Mouse (Mus musculus) hindbrain, postnatal 0 days (tissue): ENCODE results near the gene Htra3. TPM values are rescaled to one million over a fixed set of nuclear protein-coding genes. Genes with fewer than 3 reads are reported as not detected.

ENCODE experiments used
- ATAC-seq: fragments of 200-750 bp; cut with Nextera tagmentation; 2 replicates; pipeline ENCODE4 v1.8.0; 2017; ENCODE audit warnings: mild to moderate bottlenecking, moderate TSS enrichment, moderate library complexity
- DNase-seq: peaks from one replicate; pipeline ENCODE4 v3.0.0-alpha.2; 2015; ENCODE audit warnings: low spot score
- H3K27ac ChIP-seq: fragments of 300-500 bp; sonication (generic); 2 replicates; pipeline ENCODE4 v1.5.1; 2014; ENCODE audit warnings: mild to moderate bottlenecking
- H3K27me3 ChIP-seq: fragments of 300-500 bp; sonication (generic); 2 replicates; pipeline ENCODE4 v1.6.1; 2014; ENCODE audit warnings: low read length, mixed read lengths; ENCODE audit not compliant: insufficient read depth
- H3K36me3 ChIP-seq: fragments of 300-500 bp; sonication (generic); 2 replicates; pipeline ENCODE4 v1.6.1; 2014; ENCODE audit warnings: low read length, mixed read lengths; ENCODE audit not compliant: insufficient read depth
- H3K4me1 ChIP-seq: fragments of 300-500 bp; sonication (generic); 2 replicates; pipeline ENCODE4 v1.6.1; 2014; ENCODE audit warnings: antibody characterized with exemption, low read length, mixed read lengths; ENCODE audit not compliant: insufficient read depth
- H3K4me2 ChIP-seq: fragments of 300-500 bp; sonication (generic); 2 replicates; pipeline ENCODE4 v1.6.1; 2014; ENCODE audit warnings: low read depth, mild to moderate bottlenecking, low read length, moderate library complexity, mixed read lengths
- H3K4me3 ChIP-seq: fragments of 300-500 bp; sonication (generic); 2 replicates; pipeline ENCODE4 v1.5.1; 2014; ENCODE audit warnings: low read length
- H3K9ac ChIP-seq: fragments of 300-500 bp; sonication (generic); replicated peaks from 2 replicates; pipeline ENCODE4 v1.6.1; 2014; ENCODE audit warnings: mild to moderate bottlenecking, low read length, moderate library complexity, mixed read lengths
- H3K9me3 ChIP-seq: fragments of 300-500 bp; sonication (generic); 2 replicates; pipeline ENCODE4 v1.6.1; 2016; ENCODE audit warnings: low read length, mixed read lengths
- CTCF ChIP-seq: IDR thresholded peaks from 2 replicates; pipeline ENCODE4 v1.5.1; 2016; ENCODE audit warnings: antibody characterized with exemption, control low read depth, low read depth
- WGBS: fragments of 180-500 bp; shearing (Covaris S2); extraction: QIAGEN DNeasy Blood & Tissue Kit; methylation state at CpG from one replicate; pipeline ENCODE4 v1.1.7; 2014; 5-methylcytosine and 5-hydroxymethylcytosine counted together
- polyA plus RNA-seq: library from polyadenylated mRNA; unstranded; fragments of >200 nt; fragmentation: Nextera tagmentation; extraction: Ambion mirVana; gene quantifications from 2 replicates; pipeline ENCODE4 v1.2.1, GENCODE M21; 2015
- total RNA-seq: library from RNA; depleted of rRNA; stranded (reverse); fragments of >200 nt; gene quantifications from 2 replicates; pipeline ENCODE4 v1.2.3, GENCODE M21; 2014; rRNA removed

Gene Htra3
- total and polyA plus RNA-seq, 2 experiments from 2014 or later: 19.6 to 36.5 TPM

DNA sequence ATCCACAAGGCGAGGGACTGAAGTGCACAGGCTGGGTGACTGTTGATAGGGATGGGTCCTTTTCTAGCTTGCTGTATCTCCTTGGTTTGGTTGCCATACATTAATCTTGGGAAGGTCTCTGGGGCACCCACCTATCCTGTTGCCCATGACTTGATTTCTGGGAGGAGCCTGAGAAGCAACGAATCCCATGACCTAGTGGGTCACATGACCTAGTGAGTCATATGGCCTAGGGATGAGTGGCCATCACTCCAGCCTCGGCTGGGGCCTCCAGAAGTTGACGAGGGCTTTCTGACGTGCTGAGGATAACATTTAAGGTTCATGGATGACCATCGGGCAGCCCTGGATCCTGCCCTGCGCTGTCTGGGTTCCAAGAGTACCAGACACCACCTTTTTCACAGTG lies 74.2 kb downstream of the Htra3 start:
- Histone ChIP-seq H3K27me3 (no peaks in the 10 kb centered on the region), H3K4me3 (no peak overlapping the region), H3K9ac (no peak overlapping the region), H3K4me1 (peaks cover 10% of the 10 kb centered on the region; the same call in 1 of the 2 replicates), H3K4me2 (no peak overlapping the region), H3K27ac (no peak overlapping the region), H3K9me3 (no peaks in the 10 kb centered on the region), H3K36me3 (peaks cover 5% of the 10 kb centered on the region; the same call in 1 of the 2 replicates)
- TF ChIP-seq CTCF: no peak
- WGBS: 86% methylated on average over 7 of the region's 7 CpGs
- ATAC-seq: no peak
- DNase-seq: no peak

Other genes starting within 250 kb of the Htra3 start
- 16.0 and 18.7 TPM in 2 replicates for gene Cpz, start 154.1 kb downstream of the Htra3 start, total RNA-seq
- 1.7 and 1.9 TPM in 2 replicates for gene Cpz, start 154.1 kb downstream of the Htra3 start, polyA plus RNA-seq
- 10.9 and 12.3 TPM in 2 replicates for gene Trmt44, start 104.7 kb downstream of the Htra3 start, total RNA-seq
- 3.3 and 3.6 TPM in 2 replicates for gene Trmt44, start 104.7 kb downstream of the Htra3 start, polyA plus RNA-seq
- 23.5 and 24.2 TPM in 2 replicates for gene Acox3, start 96.7 kb downstream of the Htra3 start, total RNA-seq
- gene Acox3, start 96.7 kb downstream of the Htra3 start, polyA plus RNA-seq: 11.4 and 12.7 TPM in 2 replicates
- 2.8 and 4.1 TPM in 2 replicates for gene Sh3tc1, start 60.2 kb upstream of the Htra3 start, total RNA-seq
- gene Sh3tc1, start 60.2 kb upstream of the Htra3 start, polyA plus RNA-seq: 1.8 and 2.0 TPM in 2 replicates
- 35.7 and 44.6 TPM in 2 replicates for gene Ablim2, start 78.1 kb upstream of the Htra3 start, total RNA-seq
- 26.3 and 30.0 TPM in 2 replicates for gene Ablim2, start 78.1 kb upstream of the Htra3 start, polyA plus RNA-seq
- gene Afap1, start 213.5 kb upstream of the Htra3 start, total RNA-seq: 59.7 and 89.4 TPM in 2 replicates
- 38.2 and 43.6 TPM in 2 replicates for gene Afap1, start 213.5 kb upstream of the Htra3 start, polyA plus RNA-seq